Mouse (Mus musculus): ENCODE results near the gene Wdr4. TPM values are rescaled to one million over a fixed set of nuclear protein-coding genes. Genes with fewer than 3 reads are reported as not detected.
A peak's percentile ranks its signal among the peaks of the same experiment; 100 is the strongest.
"Not testable (repeated sequence)": the region's sequence is repeated elsewhere in the genome, so short reads cannot be mapped to it uniquely, and the experiment has no call there.

Gene Wdr4
- polyA plus RNA-seq, 1 experiment, result 20.7 TPM

DNA sequence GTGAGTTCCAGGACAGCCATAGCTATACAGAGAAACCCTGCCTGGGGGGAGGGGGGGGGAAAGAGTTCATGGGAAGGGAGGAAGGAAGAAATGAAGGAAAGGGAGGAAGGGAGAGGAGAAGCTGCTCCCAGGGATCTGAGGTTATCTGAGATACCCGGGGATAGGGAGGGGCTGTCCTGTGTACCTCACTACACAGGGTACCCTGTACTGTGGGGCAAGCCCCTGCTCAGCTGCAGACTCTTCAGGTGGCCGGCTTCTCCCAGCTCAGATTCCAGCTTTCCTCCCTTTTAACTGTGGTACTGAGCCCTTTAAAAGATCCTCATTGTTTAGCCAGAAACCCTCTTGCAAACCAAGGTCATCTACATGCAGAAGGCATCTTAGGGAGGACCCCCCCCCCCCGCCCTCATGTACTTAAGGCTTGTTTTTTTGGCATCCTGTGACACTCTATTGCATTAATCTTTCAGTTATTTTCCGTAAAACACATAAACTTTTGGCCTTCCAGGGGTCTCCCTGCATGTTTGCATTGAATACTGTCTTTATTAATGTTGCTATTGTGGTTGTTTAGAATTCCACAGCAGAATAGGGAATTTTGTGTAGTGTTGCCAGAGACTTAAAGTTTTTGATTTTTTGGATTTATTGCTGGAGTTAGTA lies 21.2 kb upstream of the Wdr4 start:
- no peak for DNase-seq (ENCODE audit: low read depth, low spot score)
- 68% methylated on average over 4 of the region's 4 CpGs for WGBS

- DNase-seq (ENCODE audit: low read depth, low spot score), result no peak
These were observed 20.3 kb upstream of the Wdr4 start for GRCm38 (mm10) chr17:31540101-31540500.

GRCm38 (mm10) chr17:31535871-31536629 lies 16.3 kb upstream of the Wdr4 start:
- DNase-seq (ENCODE audit: low read depth, low spot score), result no peak
- WGBS, result 48% methylated on average over 8 of the region's 8 CpGs

More at GRCm38 (mm10) chr17:31540101-31540500, 20.3 kb upstream of the Wdr4 start:
- 54% methylated on average over 3 of the region's 3 CpGs for WGBS

DNA sequence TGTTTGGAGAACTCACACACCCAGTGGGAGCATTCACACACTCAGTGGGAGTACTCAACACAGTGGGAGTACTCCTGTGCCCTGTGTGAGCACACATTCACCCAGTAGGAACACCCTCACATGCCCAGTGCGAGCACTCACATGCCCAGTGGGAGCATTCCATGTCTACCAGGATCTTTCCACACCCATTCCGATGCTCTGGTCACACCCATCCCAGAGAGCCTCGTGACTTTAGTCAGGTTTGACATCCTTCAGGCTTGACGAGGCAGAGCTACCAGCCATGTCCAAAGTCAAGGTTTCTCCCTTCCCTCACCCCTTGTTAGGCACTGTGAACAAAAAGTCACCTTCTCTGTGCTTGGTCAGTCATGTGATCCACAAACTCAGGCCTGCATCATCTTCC lies 15.6 kb upstream of the Wdr4 start:
- WGBS, result 35% methylated on average over 4 of the region's 4 CpGs
- DNase-seq (ENCODE audit: low read depth, low spot score), result no peak

DNA sequence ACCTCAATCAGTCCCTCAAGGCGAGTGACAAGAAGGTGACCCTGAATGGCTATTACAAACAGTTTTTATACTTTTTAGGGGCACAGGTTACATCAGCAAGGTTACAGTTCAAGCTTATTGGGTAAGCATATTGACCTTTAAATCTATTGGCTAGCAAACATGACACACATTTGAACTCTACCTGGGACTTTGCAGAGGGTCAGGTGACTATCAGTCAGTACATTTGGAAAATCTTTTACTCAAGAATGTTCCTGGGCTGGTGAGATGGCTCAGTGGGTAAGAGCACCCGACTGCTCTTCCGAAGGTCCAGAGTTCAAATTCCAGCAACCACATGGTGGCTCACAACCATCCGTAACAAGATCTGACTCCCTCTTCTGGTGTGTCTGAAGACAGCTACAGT lies 12.6 kb upstream of the Wdr4 start:
- DNase-seq (ENCODE audit: low read depth, low spot score), result not testable (repeated sequence)
- WGBS, result 88% methylated on average over 4 of the region's 4 CpGs

- no peak for DNase-seq (ENCODE audit: low read depth, low spot score)
- 83% methylated on average over 14 of the region's 14 CpGs for WGBS
These were observed 11.8 kb upstream of the Wdr4 start for GRCm38 (mm10) chr17:31531441-31532158.

GRCm38 (mm10) chr17:31529314-31529713 lies 9.5 kb upstream of the Wdr4 start:
- 32% methylated on average over 15 of the region's 15 CpGs for WGBS
- DNase-seq (ENCODE audit: low read depth, low spot score), result no peak

- 97% methylated on average over 3 of the region's 3 CpGs for WGBS
- no peak for DNase-seq (ENCODE audit: low read depth, low spot score)
These were observed 6.0 kb upstream of the Wdr4 start for GRCm38 (mm10) chr17:31525816-31526215.

DNA sequence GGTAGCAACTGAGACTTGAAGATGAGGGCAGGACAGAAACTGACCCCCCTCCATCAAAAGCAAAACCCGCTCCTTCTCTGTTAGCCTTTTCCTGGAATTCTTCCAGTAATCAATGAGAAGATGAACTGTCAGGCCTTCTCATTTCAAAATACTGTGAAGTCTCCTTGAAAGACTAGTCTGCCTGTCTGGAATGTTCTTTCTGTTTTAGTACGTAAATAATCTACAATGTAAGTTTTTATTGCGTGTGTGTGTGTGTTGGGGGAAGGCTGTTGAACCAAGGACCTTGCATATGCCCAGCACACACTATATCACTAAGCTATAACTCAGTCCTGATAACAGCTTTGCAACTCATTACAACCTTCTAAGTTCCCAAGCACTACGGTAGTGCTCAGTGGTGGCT lies 5.3 kb upstream of the Wdr4 start:
- 89% methylated on average over 4 of the region's 4 CpGs for WGBS
- DNase-seq (ENCODE audit: low read depth, low spot score), result no peak

DNA sequence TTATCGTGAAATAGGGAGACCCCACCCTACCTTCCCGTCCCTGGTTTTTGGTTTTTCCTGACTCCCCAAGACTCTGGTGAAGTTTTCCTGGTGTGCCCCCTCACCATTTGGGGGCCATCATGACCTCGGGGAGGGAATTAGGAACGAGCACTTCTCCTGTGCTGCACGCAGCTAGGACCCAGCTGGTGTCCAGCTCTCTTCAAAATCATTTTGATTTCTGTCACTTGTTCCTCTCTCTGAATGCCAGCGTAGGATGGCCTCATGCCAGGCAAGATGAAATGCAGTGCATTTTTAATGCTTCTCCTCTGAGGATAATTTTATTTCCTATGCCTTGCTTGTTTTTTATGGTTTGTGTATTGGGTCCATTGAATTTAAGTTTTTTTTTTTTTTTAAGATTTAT lies 2.2 kb upstream of the Wdr4 start:
- WGBS, result 85% methylated on average over 6 of the region's 6 CpGs

DNA sequence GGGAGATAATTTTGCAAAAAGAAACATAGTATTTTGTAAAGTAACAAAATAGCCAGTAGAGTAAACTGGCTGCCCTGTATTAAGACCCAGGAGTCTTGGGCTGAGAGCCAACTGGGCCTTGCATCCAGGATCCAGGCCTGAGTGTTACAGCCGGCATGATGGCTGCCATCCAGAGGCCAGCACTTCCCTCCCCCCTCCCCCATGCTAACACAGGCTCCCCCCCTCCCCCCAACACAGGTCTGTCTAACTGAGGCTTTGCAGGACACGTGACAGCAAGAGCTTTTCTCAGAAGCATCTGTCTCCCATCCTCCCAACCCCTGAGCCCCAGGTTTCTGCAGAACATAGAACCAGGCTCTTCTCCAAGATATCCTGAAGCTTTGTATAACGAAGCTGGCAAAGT lies 1.1 kb upstream of the Wdr4 start:
- 25% methylated on average over 3 of the region's 3 CpGs for WGBS
- no peak for DNase-seq (ENCODE audit: low read depth, low spot score)

More for the DNA sequence above, 2.2 kb upstream of the Wdr4 start:
- no peak for DNase-seq (ENCODE audit: low read depth, low spot score)

DNA sequence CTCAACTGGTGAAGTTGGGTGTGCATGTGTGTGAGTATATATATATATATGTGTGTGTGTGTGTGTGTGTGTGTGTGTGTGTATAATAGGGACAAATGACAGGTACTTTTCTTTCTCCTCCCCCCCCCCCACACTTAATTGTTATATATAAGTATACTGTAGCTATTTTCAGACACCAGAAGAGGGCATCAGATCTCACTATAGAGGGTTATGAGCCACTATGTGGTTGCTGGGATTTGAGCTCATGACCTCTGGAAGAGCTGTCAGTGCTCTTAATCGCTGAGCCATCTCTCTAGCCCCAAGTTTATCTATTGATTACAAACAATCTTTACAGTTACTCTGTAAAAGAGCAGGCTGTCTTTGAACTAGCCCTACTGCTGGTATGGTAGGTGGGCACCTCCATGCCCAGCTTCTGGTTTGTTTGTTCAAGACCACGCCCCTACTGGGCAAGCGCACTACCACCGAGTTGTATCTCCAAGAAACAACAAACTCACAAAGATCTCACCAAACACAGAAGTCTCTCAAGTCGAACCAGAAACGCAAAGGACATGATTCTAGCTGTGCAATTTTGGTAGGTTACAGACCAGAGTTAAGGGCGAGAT lies 335 bp downstream of the Wdr4 start:
- WGBS, result 2% methylated on average over 7 of the region's 7 CpGs
- no peak for DNase-seq (ENCODE audit: low read depth, low spot score)

GRCm38 (mm10) chr17:31514696-31515095 lies 5.1 kb downstream of the Wdr4 start:
- WGBS, result 64% methylated on average over 1 of the region's 1 CpGs
- no peak for DNase-seq (ENCODE audit: low read depth, low spot score)

GRCm38 (mm10) chr17:31512593-31512992 lies 7.2 kb downstream of the Wdr4 start:
- WGBS, result 17% methylated on average over 6 of the region's 6 CpGs
- no peak for DNase-seq (ENCODE audit: low read depth, low spot score)

DNA sequence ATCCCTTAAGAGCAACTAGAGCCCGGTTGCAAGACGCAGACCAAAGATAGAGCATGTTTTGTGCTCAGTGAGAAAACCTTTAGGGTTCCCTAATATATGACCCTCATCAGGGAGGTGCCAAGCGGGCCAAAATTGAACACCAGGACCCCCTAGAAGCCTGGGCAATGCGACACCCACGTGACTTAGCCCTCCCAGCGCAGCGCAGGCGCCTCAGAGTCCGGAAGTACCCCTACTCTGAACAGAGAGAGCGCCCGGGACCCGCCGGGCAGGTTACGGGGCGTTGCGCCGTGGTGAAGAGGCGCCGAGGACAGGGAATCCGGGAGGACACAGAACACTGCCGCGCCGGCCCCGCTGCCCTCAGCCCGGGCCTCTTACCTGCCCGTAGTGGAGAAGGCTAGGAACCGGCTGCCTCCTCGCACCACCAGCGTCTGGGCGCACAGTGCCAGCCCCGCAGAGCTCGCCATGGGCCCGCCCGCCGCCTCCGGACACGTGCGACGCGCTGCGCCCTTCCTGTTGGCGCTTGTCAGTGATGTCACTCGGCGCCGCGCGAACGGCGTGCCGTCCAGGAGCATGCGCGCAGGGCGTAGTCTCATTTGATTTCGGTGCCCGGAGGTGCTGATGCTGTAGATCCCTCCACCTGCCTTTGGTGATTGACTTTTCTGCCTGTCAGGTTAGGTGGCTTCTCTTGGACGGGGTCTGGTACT lies 7.8 kb downstream of the Wdr4 start:
- peak; percentile 61 for DNase-seq (ENCODE audit: low read depth, low spot score)
- under 1% methylated on average over 56 of the region's 56 CpGs for WGBS

GRCm38 (mm10) chr17:31510944-31511343 lies 8.8 kb downstream of the Wdr4 start:
- no peak for DNase-seq (ENCODE audit: low read depth, low spot score)
- 94% methylated on average over 6 of the region's 6 CpGs for WGBS

GRCm38 (mm10) chr17:31506282-31506681 lies 13.5 kb downstream of the Wdr4 start:
- 80% methylated on average over 7 of the region's 7 CpGs for WGBS
- DNase-seq (ENCODE audit: low read depth, low spot score), result no peak

DNA sequence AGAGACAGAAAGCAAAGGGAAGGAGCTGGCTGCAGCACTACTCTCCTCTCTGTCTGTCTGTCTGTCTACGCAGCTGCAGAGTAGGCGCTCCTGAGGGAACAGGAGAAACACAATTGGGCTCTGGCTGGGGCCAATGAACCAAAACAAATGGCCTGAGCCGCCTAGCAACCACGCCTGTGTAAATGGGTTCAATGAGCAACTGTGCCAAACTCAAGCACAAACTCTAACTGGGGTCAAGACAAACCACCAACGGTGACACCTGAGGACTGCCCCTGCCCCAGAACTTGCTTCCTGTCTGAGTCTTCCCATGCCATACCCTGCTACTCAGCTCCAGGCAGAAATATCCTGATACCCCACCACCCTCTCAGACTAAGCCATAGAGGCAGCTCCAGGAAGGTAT lies 14.8 kb downstream of the Wdr4 start:
- DNase-seq (ENCODE audit: low read depth, low spot score), result no peak
- 55% methylated on average over 5 of the region's 5 CpGs for WGBS

DNA sequence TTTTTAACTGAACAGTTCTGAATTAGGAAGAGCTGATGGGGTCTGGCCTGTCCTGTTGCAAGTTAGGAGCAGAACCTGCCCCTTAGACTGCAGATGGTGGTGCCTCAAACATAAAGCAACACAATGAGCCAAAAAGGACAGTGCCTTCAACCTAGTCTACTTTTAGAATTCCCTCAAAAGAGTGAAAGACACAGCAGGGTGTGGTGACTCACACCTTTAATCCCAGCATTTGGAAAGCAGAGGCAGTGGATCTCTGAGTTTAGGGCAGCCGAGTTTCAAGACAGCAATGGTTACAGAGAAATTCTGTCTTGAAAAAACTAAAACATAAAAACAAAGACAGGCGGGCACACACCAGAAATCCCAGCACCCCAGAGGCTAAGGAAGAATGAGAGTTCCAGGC lies 15.8 kb downstream of the Wdr4 start:
- 90% methylated on average over 2 of the region's 2 CpGs for WGBS
- no peak for DNase-seq (ENCODE audit: low read depth, low spot score)

- 90% methylated on average over 12 of the region's 12 CpGs for WGBS
- DNase-seq (ENCODE audit: low read depth, low spot score), result no peak
These were observed 16.4 kb downstream of the Wdr4 start for GRCm38 (mm10) chr17:31503337-31503736.
